Mouse (Mus musculus) left cerebral cortex, adult 11 months (tissue): ENCODE data around the gene Tacc3.

ENCODE experiments used
- DNase-seq: peaks from one replicate; pipeline ENCODE4 v3.0.0; 2022; ENCODE audit warnings: low spot score

The Tacc3 gene

GRCm38 (mm10) chr5:33723019-33723640 is 65.2 kb downstream of the Tacc3 start:
- no peak for DNase-seq

DNA sequence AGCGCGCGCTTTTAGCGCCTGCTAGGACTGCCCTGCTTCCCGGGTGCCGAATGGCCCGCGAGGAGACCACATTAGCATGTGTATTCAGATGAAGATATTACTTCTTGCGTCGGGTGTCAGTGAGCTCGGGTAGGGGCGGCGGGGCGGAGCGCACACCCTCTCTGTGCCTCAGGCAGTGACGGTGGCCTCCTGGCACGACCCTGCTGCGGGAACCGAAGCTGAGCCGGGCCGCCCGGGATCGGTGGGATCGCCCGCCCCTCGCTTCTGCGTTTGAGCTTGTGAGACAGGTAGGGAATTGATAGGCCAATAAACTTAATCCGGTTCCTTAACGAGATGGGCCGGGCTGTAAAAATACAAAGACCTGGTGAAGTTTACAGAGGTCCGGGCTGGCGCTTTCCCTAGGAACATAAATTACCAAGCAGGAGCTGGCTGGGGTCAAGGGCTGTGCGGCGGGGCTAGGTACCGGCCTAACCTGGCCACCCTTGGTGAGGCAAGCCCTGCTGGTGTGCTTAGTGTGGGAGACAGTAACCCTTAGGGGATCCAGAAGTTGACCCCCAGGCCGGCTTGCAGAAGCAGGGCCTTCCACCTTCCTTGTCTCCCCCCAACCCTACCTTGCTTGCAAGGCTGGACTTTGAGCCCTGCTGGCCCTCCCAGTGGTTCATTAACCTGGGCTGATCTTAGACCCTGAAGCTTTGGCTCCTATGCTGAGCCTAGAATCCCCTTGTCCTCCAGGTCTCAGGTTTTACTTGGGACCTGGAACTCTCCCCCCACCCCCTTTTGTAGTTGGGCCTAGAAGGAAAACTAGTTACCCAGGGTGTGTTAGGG is 65.9 kb downstream of the Tacc3 start:
- DNase-seq: no peak

GRCm38 (mm10) chr5:33726081-33726647 is 68.2 kb downstream of the Tacc3 start:
- no peak for DNase-seq

- DNase-seq: no peak
These were observed 69.0 kb downstream of the Tacc3 start for GRCm38 (mm10) chr5:33726891-33727290.
